Mouse (Mus musculus) intestine, embryonic 16.5 days (tissue): ENCODE measurements at regions not wholly inside any gene's neighbourhood (a gene's known extent, or its start where the extent isn't known, plus 50 kb on each side); places are given as distances from the start of the nearest gene placed in this dataset.

Source experiments
- ATAC-seq: fragments of 200-750 bp; cut with Nextera tagmentation; 2 replicates; pipeline ENCODE4 v1.8.0; 2017; ENCODE audit warnings: moderate TSS enrichment, moderate library complexity
- H3K27ac ChIP-seq: fragments of 300-500 bp; sonication (generic); 2 replicates; pipeline ENCODE4 v1.5.1; 2014; ENCODE audit warnings: mild to moderate bottlenecking, low read length
- H3K27me3 ChIP-seq: fragments of 300-500 bp; sonication (generic); replicated peaks from 2 replicates; pipeline ENCODE4 v1.6.1; 2014; ENCODE audit warnings: low read length, control low read depth, mixed read lengths; ENCODE audit not compliant: control insufficient read depth, insufficient read depth
- H3K36me3 ChIP-seq: fragments of 300-500 bp; sonication (generic); 2 replicates; pipeline ENCODE4 v1.6.1; 2014; ENCODE audit warnings: low read length, control low read depth; ENCODE audit not compliant: control insufficient read depth, insufficient read depth
- H3K4me1 ChIP-seq: fragments of 300-500 bp; sonication (generic); 2 replicates; pipeline ENCODE4 v1.6.1; 2014; ENCODE audit warnings: low read length, control low read depth, mixed read lengths; ENCODE audit not compliant: control insufficient read depth, insufficient read depth
- H3K4me2 ChIP-seq: fragments of 300-500 bp; sonication (generic); 2 replicates; pipeline ENCODE4 v1.6.1; 2014; ENCODE audit warnings: low read depth, low read length, control low read depth
- H3K4me3 ChIP-seq: fragments of 300-500 bp; sonication (generic); 2 replicates; pipeline ENCODE4 v1.5.1; 2014; ENCODE audit warnings: mild to moderate bottlenecking, low read length
- H3K9ac ChIP-seq: fragments of 300-500 bp; sonication (generic); 2 replicates; pipeline ENCODE4 v1.6.1; 2014; ENCODE audit warnings: low read depth, low read length
- H3K9me3 ChIP-seq: fragments of 300-500 bp; sonication (generic); 2 replicates; pipeline ENCODE4 v1.6.1; 2016; ENCODE audit warnings: low read length, control low read depth; ENCODE audit not compliant: control insufficient read depth
- WGBS: fragments of 180-500 bp; shearing (Covaris S2); extraction: QIAGEN DNeasy Blood & Tissue Kit; methylation state at CpG from one replicate; pipeline ENCODE4 v1.1.7; 2014; 5-methylcytosine and 5-hydroxymethylcytosine counted together

- Histone ChIP-seq H3K4me1 (peaks cover 4% of the 10 kb centered on the region; the same call in 1 of the 2 replicates), H3K9me3 (no peaks in the 10 kb centered on the region), H3K9ac (peak overlapping the region; percentile 66), H3K4me2 (peak overlapping the region; percentile 54), H3K36me3 (no peaks in the 10 kb centered on the region), H3K27me3 (no peaks in the 10 kb centered on the region), H3K4me3 (peak overlapping the region; percentile 46), H3K27ac (peak overlapping the region; percentile 41)
- ATAC-seq, result peak; percentile 65
- 22% methylated on average over 13 of the region's 13 CpGs for WGBS
These were observed 138.3 kb downstream of the Zfp619 start for GRCm38 (mm10) chr7:39655709-39656397.

- Histone ChIP-seq H3K27me3 (no peaks in the 10 kb centered on the region), H3K4me2 (no peak overlapping the region), H3K4me1 (peaks cover 4% of the 10 kb centered on the region; the same call in 1 of the 2 replicates), H3K9me3 (no peaks in the 10 kb centered on the region), H3K9ac (no peak overlapping the region), H3K27ac (no peak overlapping the region), H3K4me3 (no peak overlapping the region), H3K36me3 (no peaks in the 10 kb centered on the region)
- ATAC-seq, result no peak
- WGBS, result 29% methylated on average over 5 of the region's 5 CpGs
These were observed 142.0 kb downstream of the Zfp619 start for GRCm38 (mm10) chr7:39659597-39659996.

- Histone ChIP-seq H3K9me3 (no peaks in the 10 kb centered on the region), H3K9ac (no peak overlapping the region), H3K27me3 (no peaks in the 10 kb centered on the region), H3K4me3 (no peak overlapping the region), H3K4me1 (no peaks in the 10 kb centered on the region), H3K27ac (no peak overlapping the region), H3K4me2 (no peak overlapping the region), H3K36me3 (no peaks in the 10 kb centered on the region)
- WGBS, result 77% methylated on average over 8 of the region's 8 CpGs
- no peak for ATAC-seq
These were observed 157.7 kb downstream of the Zfp619 start for GRCm38 (mm10) chr7:39675124-39675846.

- 82% methylated on average over 1 of the region's 1 CpGs for WGBS
- no peaks in the 10 kb centered on the region for H3K9me3 ChIP-seq
- H3K4me3 ChIP-seq, result no peak overlapping the region
- H3K36me3 ChIP-seq, result no peaks in the 10 kb centered on the region
- no peaks in the 10 kb centered on the region for H3K27me3 ChIP-seq
- H3K4me1 ChIP-seq, result no peaks in the 10 kb centered on the region
- H3K4me2 ChIP-seq, result no peak overlapping the region
- no peak overlapping the region for H3K9ac ChIP-seq
- H3K27ac ChIP-seq, result no peak overlapping the region
- no peak for ATAC-seq
These were observed 158.3 kb downstream of the Zfp619 start for GRCm38 (mm10) chr7:39675847-39676238.

- Histone ChIP-seq H3K27me3 (no peaks in the 10 kb centered on the region), H3K27ac (no peak overlapping the region), H3K4me1 (no peaks in the 10 kb centered on the region), H3K4me3 (no peak overlapping the region), H3K36me3 (no peaks in the 10 kb centered on the region), H3K9ac (no peak overlapping the region), H3K4me2 (no peak overlapping the region), H3K9me3 (no peaks in the 10 kb centered on the region)
- ATAC-seq, result no peak
- 46% methylated on average over 2 of the region's 2 CpGs for WGBS
These were observed 162.8 kb downstream of the Zfp619 start for GRCm38 (mm10) chr7:39680411-39680810.

GRCm38 (mm10) chr7:39696589-39696988, 179.0 kb downstream of the Zfp619 start:
- 69% methylated on average over 2 of the region's 2 CpGs for WGBS
- no peak overlapping the region for H3K27ac ChIP-seq
- no peak overlapping the region for H3K4me2 ChIP-seq
- no peaks in the 10 kb centered on the region for H3K27me3 ChIP-seq
- H3K9me3 ChIP-seq, result no peaks in the 10 kb centered on the region
- no peak for ATAC-seq
- H3K4me1 ChIP-seq, result no peaks in the 10 kb centered on the region
- no peaks in the 10 kb centered on the region for H3K36me3 ChIP-seq
- H3K4me3 ChIP-seq, result no peak overlapping the region
- no peak overlapping the region for H3K9ac ChIP-seq

GRCm38 (mm10) chr7:39701506-39701905, 183.9 kb downstream of the Zfp619 start:
- H3K9me3 ChIP-seq, result no peaks in the 10 kb centered on the region
- no peak overlapping the region for H3K9ac ChIP-seq
- ATAC-seq, result no peak
- no peaks in the 10 kb centered on the region; the same call in 1 of the 2 replicates for H3K4me1 ChIP-seq
- 73% methylated on average over 2 of the region's 2 CpGs for WGBS
- H3K4me3 ChIP-seq, result no peak overlapping the region
- no peaks in the 10 kb centered on the region for H3K27me3 ChIP-seq
- H3K36me3 ChIP-seq, result no peaks in the 10 kb centered on the region
- H3K27ac ChIP-seq, result no peak overlapping the region
- no peak overlapping the region for H3K4me2 ChIP-seq

- Histone ChIP-seq H3K27ac (no peak overlapping the region), H3K4me3 (no peak overlapping the region), H3K4me1 (no peaks in the 10 kb centered on the region; the same call in 1 of the 2 replicates), H3K36me3 (no peaks in the 10 kb centered on the region), H3K9me3 (no peaks in the 10 kb centered on the region), H3K27me3 (no peaks in the 10 kb centered on the region), H3K9ac (no peak overlapping the region), H3K4me2 (no peak overlapping the region)
- WGBS, result 35% methylated on average over 5 of the region's 5 CpGs
- ATAC-seq, result no peak
These were observed 187.8 kb downstream of the Zfp619 start for GRCm38 (mm10) chr7:39705118-39706095.

GRCm38 (mm10) chr7:39706606-39707005, 189.0 kb downstream of the Zfp619 start:
- no peak overlapping the region for H3K4me2 ChIP-seq
- 60% methylated on average over 2 of the region's 2 CpGs for WGBS
- no peaks in the 10 kb centered on the region for H3K36me3 ChIP-seq
- ATAC-seq, result no peak
- no peak overlapping the region for H3K27ac ChIP-seq
- no peak overlapping the region for H3K4me3 ChIP-seq
- no peaks in the 10 kb centered on the region for H3K9me3 ChIP-seq
- H3K4me1 ChIP-seq, result no peaks in the 10 kb centered on the region; the same call in 1 of the 2 replicates
- no peaks in the 10 kb centered on the region for H3K27me3 ChIP-seq
- H3K9ac ChIP-seq, result no peak overlapping the region
